Mouse (Mus musculus) ES-E14 (cell line): ENCODE measurements around the gene Nkapd1.

Experiments used
- MAFK ChIP-seq: IDR thresholded peaks from 2 replicates; pipeline ENCODE4 v1.6.1; 2014; ENCODE audit warnings: mild to moderate bottlenecking, low read depth, low read length, inconsistent platforms; ENCODE audit not compliant: insufficient read depth
- ZNF384 ChIP-seq: IDR thresholded peaks from 2 replicates; pipeline ENCODE4 v1.6.1; 2012; ENCODE audit warnings: low read depth, low read length, inconsistent platforms

GRCm38 (mm10) chr9:50646826-50647370, 29.6 kb upstream of the Nkapd1 start:
- TF ChIP-seq ZNF384 (no peak), MAFK (no peak)
